Mouse (Mus musculus) cerebellum, adult 2 months (tissue): Measurements from ENCODE around the gene Lin37. TPM values are rescaled to one million over a fixed set of nuclear protein-coding genes. Genes with fewer than 3 reads are reported as not detected.

Experiments used
- DNase-seq, 2 experiments: peaks; one replicate each; pipeline ENCODE4 v3.0.0; 2021
- H3K27ac ChIP-seq: fragments of 200-500 bp; 2 replicates; pipeline ENCODE4 v1.5.1; 2012; ENCODE audit warnings: low read length, control low read depth, inconsistent platforms; ENCODE audit not compliant: insufficient read depth
- H3K27me3 ChIP-seq: fragments of 200-500 bp; 2 replicates; pipeline ENCODE4 v1.6.1; 2012; ENCODE audit warnings: inconsistent platforms, mild to moderate bottlenecking, low read length, moderate library complexity; ENCODE audit not compliant: control insufficient read depth, insufficient read depth
- H3K4me1 ChIP-seq: fragments of 200-500 bp; 2 replicates; pipeline ENCODE4 v1.6.1; 2011; ENCODE audit warnings: low read length; ENCODE audit not compliant: control insufficient read depth, insufficient read depth
- H3K4me3 ChIP-seq: fragments of 200-500 bp; replicated peaks from 2 replicates; pipeline ENCODE3; 2011; ENCODE audit warnings: mild to moderate bottlenecking, low read depth, low read length, control low read depth; ENCODE audit not compliant: insufficient read depth
- CTCF ChIP-seq: fragments of 200-500 bp; IDR thresholded peaks from 2 replicates; pipeline ENCODE4 v1.5.1; 2011; ENCODE audit warnings: low read depth, mild to moderate bottlenecking, control low read depth, low read length, moderate library complexity, borderline replicate concordance; ENCODE audit not compliant: insufficient read depth
- POLR2A ChIP-seq: fragments of 200-500 bp; IDR thresholded peaks from 2 replicates; pipeline ENCODE4 v1.6.1; 2011; ENCODE audit warnings: low read length, control low read depth, borderline replicate concordance; ENCODE audit not compliant: insufficient read depth
- WGBS: fragments of 180-500 bp; shearing (Covaris S2); methylation state at CpG from one replicate; pipeline ENCODE4 v1.1.7; 2018; 5-methylcytosine and 5-hydroxymethylcytosine counted together
- polyA plus RNA-seq: library from polyadenylated mRNA; depleted of rRNA; stranded (reverse); fragments of >200 nt; gene quantifications from 2 replicates; pipeline ENCODE4 v1.2.3, GENCODE M21; 2012

Gene Lin37
- polyA plus RNA-seq, 1 experiment = 60.2 TPM

DNA sequence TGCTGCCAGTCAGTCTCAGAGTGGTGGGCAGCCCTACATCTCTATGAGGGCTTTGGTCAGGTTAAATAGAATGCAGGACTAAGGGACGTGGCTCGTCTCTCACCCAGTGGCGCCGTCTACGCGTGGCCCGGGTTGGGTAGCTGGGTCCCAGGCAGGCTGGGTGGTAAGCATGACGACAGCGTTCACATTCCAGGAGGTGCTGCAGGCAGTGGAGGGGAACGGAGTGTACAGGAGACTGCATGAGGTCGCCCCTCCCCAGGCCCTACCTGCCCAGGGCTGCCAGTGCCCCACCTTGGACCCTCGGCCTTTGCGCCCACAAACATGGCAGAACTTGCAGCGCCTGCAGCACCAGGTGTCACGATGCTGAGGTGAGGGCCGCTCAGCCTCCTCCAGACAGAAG, 21.9 kb upstream of the Lin37 start:
- WGBS = 91% methylated on average over 16 of the region's 16 CpGs
- Histone ChIP-seq H3K27me3 (no peaks in the 10 kb centered on the region), H3K27ac (no peak overlapping the region), H3K4me3 (no peak overlapping the region), H3K4me1 (0 out of 2 replicates have a peak, but pooled peaks cover under 1% of the 10 kb centered on the region)
- peak in 1 of 2 experiments; percentile 19 for DNase-seq
- TF ChIP-seq CTCF = no peak
- TF ChIP-seq POLR2A = no peak

DNA sequence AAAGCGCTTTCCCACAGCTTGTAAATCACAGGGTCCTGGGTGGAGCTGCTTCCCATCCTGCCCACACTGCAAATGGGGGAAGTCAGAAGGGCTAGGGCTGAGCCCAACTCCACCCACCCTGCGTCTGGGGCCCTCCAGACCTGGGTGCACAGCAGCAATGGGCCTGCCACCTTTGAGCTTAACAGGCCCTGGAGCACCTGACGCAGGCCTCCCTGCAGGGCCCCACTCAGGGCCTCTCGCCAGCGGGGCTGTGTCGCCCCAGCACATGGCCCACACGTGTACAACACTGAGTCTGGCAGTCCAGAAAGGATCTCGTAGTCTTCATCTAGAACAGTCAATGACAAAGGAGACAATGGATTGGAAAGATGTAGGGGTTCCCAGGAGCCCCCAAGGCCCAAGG, 20.3 kb upstream of the Lin37 start:
- Histone ChIP-seq H3K27ac (no peak overlapping the region), H3K27me3 (no peaks in the 10 kb centered on the region), H3K4me1 (no peaks in the 10 kb centered on the region), H3K4me3 (no peak overlapping the region)
- no peak for DNase-seq
- 84% methylated on average over 8 of the region's 8 CpGs for WGBS
- TF ChIP-seq POLR2A (no peak), CTCF (no peak)

DNA sequence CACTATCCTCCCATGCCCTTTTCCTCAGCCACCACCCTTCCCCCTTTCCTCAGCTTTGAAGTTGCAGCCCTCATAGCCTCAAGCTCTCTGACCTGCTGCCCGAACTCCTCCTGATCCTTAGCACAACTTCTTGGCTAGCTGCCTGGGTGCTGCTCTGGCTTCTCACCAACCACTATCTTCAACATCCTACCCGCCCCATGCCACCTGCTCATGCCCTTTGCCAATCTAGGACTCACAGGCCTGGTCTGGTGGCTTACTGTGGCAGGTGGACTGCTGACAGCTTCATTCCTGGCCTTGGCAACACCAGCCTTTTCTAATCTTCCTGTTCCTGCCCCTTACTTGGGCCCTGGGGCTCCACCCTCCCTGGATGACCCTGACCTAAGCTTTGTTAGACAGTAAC, 13.3 kb upstream of the Lin37 start:
- Histone ChIP-seq H3K27me3 (no peaks in the 10 kb centered on the region), H3K27ac (no peak overlapping the region), H3K4me1 (peaks cover 18% of the 10 kb centered on the region), H3K4me3 (no peak overlapping the region)
- 8% methylated on average over 2 of the region's 2 CpGs for WGBS
- TF ChIP-seq POLR2A = no peak
- no peak for TF ChIP-seq CTCF
- peak; percentile 83 to 88 for DNase-seq

DNA sequence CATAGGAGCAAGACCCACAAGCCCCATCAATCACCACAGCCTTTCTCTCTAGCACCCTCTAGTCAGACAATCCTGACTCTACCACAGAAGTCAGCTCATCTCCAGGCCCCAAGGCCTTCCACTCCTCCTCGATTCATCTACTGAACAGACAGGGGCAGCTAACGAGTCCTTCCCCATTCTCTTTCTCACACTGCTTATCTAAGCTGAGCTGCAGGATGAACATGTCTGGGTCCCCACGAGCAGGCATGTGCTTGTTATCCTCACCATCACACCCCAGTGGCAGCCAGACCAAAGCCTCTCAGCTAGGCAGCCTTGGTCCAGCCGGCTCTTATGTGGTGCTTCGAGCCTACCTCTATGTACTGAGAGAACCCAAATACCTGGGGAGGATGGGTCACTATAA, 12.8 kb upstream of the Lin37 start:
- Histone ChIP-seq H3K27me3 (no peaks in the 10 kb centered on the region), H3K4me3 (no peak overlapping the region), H3K4me1 (peaks cover 18% of the 10 kb centered on the region), H3K27ac (no peak overlapping the region)
- 65% methylated on average over 5 of the region's 5 CpGs for WGBS
- DNase-seq = no peak
- TF ChIP-seq CTCF (no peak), POLR2A (no peak)

DNA sequence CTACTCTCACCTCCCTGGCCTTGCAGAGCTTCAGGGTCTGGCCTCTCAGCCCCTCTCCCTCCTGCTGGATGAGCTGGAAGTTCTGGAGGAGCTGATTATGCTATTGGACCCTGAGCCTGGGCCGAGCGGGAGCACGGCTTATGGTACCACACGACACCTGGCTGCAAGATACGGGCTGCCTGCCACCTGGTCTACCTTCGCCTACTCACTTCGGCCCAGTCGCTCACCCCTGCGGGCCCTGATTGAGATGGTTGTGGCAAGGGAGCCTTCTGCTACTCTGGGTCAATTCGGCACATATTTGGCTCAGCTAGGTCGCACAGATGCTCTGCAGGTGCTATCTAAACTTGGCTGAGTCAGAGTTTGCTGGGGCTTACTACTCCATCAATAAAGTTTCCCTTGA, 7.9 kb upstream of the Lin37 start:
- H3K27me3 ChIP-seq = no peaks in the 10 kb centered on the region
- H3K27ac ChIP-seq = no peak overlapping the region
- TF ChIP-seq POLR2A (no peak), CTCF (no peak)
- H3K4me1 ChIP-seq = peaks cover 11% of the 10 kb centered on the region
- no peak for DNase-seq
- 76% methylated on average over 11 of the region's 11 CpGs for WGBS
- H3K4me3 ChIP-seq = no peak overlapping the region

DNA sequence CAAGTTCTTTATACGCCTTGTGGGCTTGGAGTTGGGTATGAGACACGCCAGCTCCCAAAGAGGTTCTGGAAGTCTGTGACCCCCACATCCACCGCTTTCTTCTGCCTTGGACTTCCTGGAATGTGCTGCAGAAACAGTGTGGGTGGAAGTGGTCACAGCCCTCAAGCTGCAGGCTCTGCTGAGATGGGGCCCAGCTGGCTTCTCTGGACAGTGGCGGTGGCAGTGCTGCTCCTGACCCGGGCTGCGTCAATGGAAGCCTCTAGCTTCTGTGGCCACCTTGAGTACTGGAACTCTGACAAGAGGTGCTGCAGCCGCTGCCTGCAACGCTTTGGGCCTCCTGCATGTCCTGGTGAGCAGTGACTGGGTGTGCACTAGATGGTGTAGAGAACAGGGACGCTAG, 6.4 kb upstream of the Lin37 start:
- Histone ChIP-seq H3K4me1 (peaks cover 6% of the 10 kb centered on the region), H3K27me3 (no peaks in the 10 kb centered on the region), H3K4me3 (no peak overlapping the region), H3K27ac (no peak overlapping the region)
- WGBS = 84% methylated on average over 9 of the region's 9 CpGs
- TF ChIP-seq CTCF (no peak), POLR2A (no peak)
- peak in 1 of 2 experiments; percentile 18 for DNase-seq

DNA sequence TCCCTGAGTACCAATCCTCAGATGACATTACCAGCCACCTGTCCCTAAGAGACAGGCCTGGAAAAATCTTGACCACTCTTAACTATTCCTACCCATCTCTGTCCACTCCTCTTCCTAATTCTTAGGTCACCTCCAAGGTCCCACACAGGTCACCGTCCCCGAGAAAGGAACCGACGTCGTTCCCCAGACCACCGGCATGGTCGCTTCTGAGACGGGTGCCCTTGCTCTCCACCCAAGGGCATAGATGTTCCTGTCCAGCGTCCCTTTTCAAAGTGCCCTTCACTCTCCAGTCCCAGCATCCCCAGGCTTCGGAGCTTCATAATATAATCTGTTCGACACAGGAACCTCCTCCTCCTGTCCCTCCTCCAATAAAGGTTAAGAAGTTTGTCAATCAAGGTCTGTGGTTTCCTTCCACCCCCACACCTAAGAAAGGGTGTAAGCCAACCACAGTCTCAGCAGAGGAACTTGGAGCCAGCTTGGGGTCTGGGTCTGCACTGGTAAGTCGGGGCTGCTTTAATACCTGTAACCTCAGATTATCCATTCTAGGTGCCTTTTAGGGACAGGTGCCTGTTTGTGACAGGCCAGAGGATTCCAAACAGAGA, 5.4 kb upstream of the Lin37 start, which contains the start of gene Igflr1:
TSS of gene Igflr1 (plus strand) at position 458 of the 602 bp plus-strand sequence.
- WGBS = 95% methylated on average over 12 of the region's 12 CpGs
- DNase-seq = no peak
- Histone ChIP-seq H3K27me3 (no peaks in the 10 kb centered on the region), H3K4me3 (no peak within 1 kb of the TSS), H3K27ac (no peak within 1 kb of the TSS), H3K4me1 (peaks cover 6% of the 10 kb centered on the region)
- no peak for TF ChIP-seq CTCF
- no peak for TF ChIP-seq POLR2A

DNA sequence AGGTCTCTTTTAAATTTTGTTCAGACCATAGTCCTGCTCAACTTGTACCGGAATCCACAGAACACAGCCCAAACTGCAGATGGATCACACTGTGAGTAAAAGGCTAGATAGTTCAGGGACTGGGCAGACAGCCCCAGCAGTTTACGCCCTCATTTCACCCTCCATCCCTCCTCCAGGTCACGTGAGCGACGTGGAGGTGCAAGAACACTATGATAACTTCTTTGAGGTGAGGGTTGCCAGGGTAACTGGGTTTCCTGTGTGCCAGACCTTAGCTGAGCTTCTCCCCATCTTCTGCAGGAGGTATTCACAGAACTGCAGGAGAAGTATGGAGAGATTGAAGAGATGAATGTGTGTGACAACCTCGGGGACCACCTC, 4.3 kb upstream of the Lin37 start:
- Histone ChIP-seq H3K27ac (no peak overlapping the region), H3K27me3 (no peaks in the 10 kb centered on the region), H3K4me3 (peak overlapping the region; percentile 88), H3K4me1 (peaks cover 6% of the 10 kb centered on the region)
- no peak for TF ChIP-seq CTCF
- TF ChIP-seq POLR2A = no peak
- no peak for DNase-seq
- 23% methylated on average over 6 of the region's 6 CpGs for WGBS
